Mouse (Mus musculus) bone marrow, adult 2 months (tissue): ENCODE results near the gene Rbms2. TPM values are rescaled to one million over a fixed set of nuclear protein-coding genes. Genes with fewer than 3 reads are reported as not detected.
"Not testable (repeated sequence)": the region's sequence is repeated elsewhere in the genome, so short reads cannot be mapped to it uniquely, and the experiment has no call there.

ENCODE experiments used
- H3K27ac ChIP-seq: fragments of 200-500 bp; 2 replicates; pipeline ENCODE4 v1.5.1; 2012; ENCODE audit warnings: low read depth, mild to moderate bottlenecking, control low read depth, inconsistent platforms, low read length; ENCODE audit not compliant: control insufficient read depth, poor library complexity, insufficient read depth
- H3K4me1 ChIP-seq: fragments of 200-500 bp; 2 replicates; pipeline ENCODE4 v1.6.1; 2011; ENCODE audit warnings: low read length; ENCODE audit not compliant: control insufficient read depth, insufficient read depth
- H3K4me3 ChIP-seq: fragments of 200-500 bp; replicated peaks from 2 replicates; pipeline ENCODE3; 2011; ENCODE audit warnings: mild to moderate bottlenecking, low read depth, low read length, control low read depth; ENCODE audit not compliant: control insufficient read depth
- CTCF ChIP-seq: fragments of 200-500 bp; IDR thresholded peaks from 2 replicates; pipeline ENCODE4 v1.5.1; 2011; ENCODE audit warnings: low read length, control low read depth; ENCODE audit not compliant: control insufficient read depth, insufficient read depth
- POLR2A ChIP-seq: fragments of 200-500 bp; IDR thresholded peaks from 2 replicates; pipeline ENCODE4 v1.6.1; 2011; ENCODE audit warnings: low read depth, mild to moderate bottlenecking, control low read depth, low read length, borderline replicate concordance; ENCODE audit not compliant: control insufficient read depth
- WGBS: fragments of 180-500 bp; shearing (Covaris S2); methylation state at CpG from one replicate; pipeline ENCODE4 v1.1.7; 2018; 5-methylcytosine and 5-hydroxymethylcytosine counted together
- polyA plus RNA-seq: library from polyadenylated mRNA; stranded (reverse); fragments of >200 nt; gene quantifications from 2 replicates; pipeline ENCODE4 v1.2.4, GENCODE M21; 2011; ENCODE audit warnings: low replicate concordance; ENCODE audit not compliant: missing spikeins, insufficient read depth, insufficient read length

Gene Rbms2
- polyA plus RNA-seq, 1 experiment = 16.2 TPM

- 85% methylated on average over 6 of the region's 6 CpGs for WGBS
- H3K4me3 ChIP-seq = no peak overlapping the region
- TF ChIP-seq CTCF (no peak), POLR2A (no peak)
- H3K4me1 ChIP-seq = no peaks in the 10 kb centered on the region
- H3K27ac ChIP-seq = no peak overlapping the region
These were observed 21.8 kb upstream of the Rbms2 start for GRCm38 (mm10) chr10:128201856-128202255.

- Histone ChIP-seq H3K4me3 (peak overlapping the region; percentile 54), H3K4me1 (peaks cover 2% of the 10 kb centered on the region; the same call in 1 of the 2 replicates), H3K27ac (no peak overlapping the region)
- TF ChIP-seq CTCF (no peak), POLR2A (no peak)
- WGBS = 2% methylated on average over 77 of the region's 79 CpGs
These were observed 14.7 kb upstream of the Rbms2 start for GRCm38 (mm10) chr10:128194551-128195461.

GRCm38 (mm10) chr10:128194024-128194550, 14.0 kb upstream of the Rbms2 start, which contains the start of gene Gls2:
Gls2 (plus strand) TSS chr10:128194457.
- Histone ChIP-seq H3K27ac (no peak within 1 kb of the TSS), H3K4me3 (peak within 1 kb of the TSS; percentile 54), H3K4me1 (peaks cover 2% of the 10 kb centered on the region; the same call in 1 of the 2 replicates)
- WGBS = under 1% methylated on average over 46 of the region's 46 CpGs
- TF ChIP-seq CTCF (no peak), POLR2A (peak; percentile 18; the same call in 1 of the 2 replicates)

- TF ChIP-seq POLR2A (no peak), CTCF (no peak)
- no peak overlapping the region for H3K4me3 ChIP-seq
- peaks cover 2% of the 10 kb centered on the region; the same call in 1 of the 2 replicates for H3K4me1 ChIP-seq
- no peak overlapping the region for H3K27ac ChIP-seq
- 91% methylated on average over 6 of the region's 6 CpGs for WGBS
These were observed 13.0 kb upstream of the Rbms2 start for GRCm38 (mm10) chr10:128193113-128193512.

- H3K4me1 ChIP-seq, H3K27ac ChIP-seq, H3K4me3 ChIP-seq: not testable (repeated sequence)
- 80% methylated on average over 3 of the region's 3 CpGs for WGBS
These were observed 12.1 kb upstream of the Rbms2 start for GRCm38 (mm10) chr10:128192030-128192766.

GRCm38 (mm10) chr10:128191472-128191871, 11.4 kb upstream of the Rbms2 start:
- no peak overlapping the region for H3K27ac ChIP-seq
- H3K4me3 ChIP-seq = no peak overlapping the region
- WGBS = 38% methylated on average over 2 of the region's 2 CpGs
- TF ChIP-seq CTCF (no peak), POLR2A (no peak)
- peaks cover 2% of the 10 kb centered on the region; the same call in 1 of the 2 replicates for H3K4me1 ChIP-seq

- no peak for TF ChIP-seq POLR2A
- peak; percentile 34 for TF ChIP-seq CTCF
- H3K4me1 ChIP-seq = no peaks in the 10 kb centered on the region; the same call in 1 of the 2 replicates
- WGBS = 52% methylated on average over 2 of the region's 2 CpGs
- no peak overlapping the region for H3K4me3 ChIP-seq
- H3K27ac ChIP-seq = no peak overlapping the region
These were observed 8.3 kb upstream of the Rbms2 start for GRCm38 (mm10) chr10:128188242-128188877.
